Mouse (Mus musculus): ENCODE measurements around the gene Rai1.

GRCm38 (mm10) chr11:60211152-60211551 lies 106.3 kb downstream of the Rai1 start:
- TF ChIP-seq CTCF (IDR thresholded peaks at IDR 0.05; ENCODE audit: insufficient read depth, low read depth, low read length) (no peak), POLR2A (IDR thresholded peaks at IDR 0.05; ENCODE audit: insufficient read depth, low read depth, low read length) (no peak)
